Mouse (Mus musculus) midbrain, embryonic 16.5 days (tissue): ENCODE data around the gene Gm3336. TPM values are rescaled to one million over a fixed set of nuclear protein-coding genes. Genes with fewer than 3 reads are reported as not detected.

Source experiments
- ATAC-seq: fragments of 200-750 bp; cut with Nextera tagmentation; 2 replicates; pipeline ENCODE4 v1.8.0; 2017; ENCODE audit warnings: moderate TSS enrichment
- H3K27ac ChIP-seq: fragments of 300-500 bp; sonication (generic); 2 replicates; pipeline ENCODE4 v1.5.1; 2014; ENCODE audit warnings: mild to moderate bottlenecking, low read length, mixed read lengths
- H3K27me3 ChIP-seq: fragments of 300-500 bp; sonication (generic); 2 replicates; pipeline ENCODE4 v1.6.1; 2014; ENCODE audit warnings: low read depth, low read length, mixed read lengths; ENCODE audit not compliant: control insufficient read depth, insufficient read depth
- H3K36me3 ChIP-seq: fragments of 300-500 bp; sonication (generic); 2 replicates; pipeline ENCODE4 v1.6.1; 2014; ENCODE audit warnings: mild to moderate bottlenecking, low read length, moderate library complexity, mixed read lengths; ENCODE audit not compliant: control insufficient read depth, insufficient read depth
- H3K4me1 ChIP-seq: fragments of 300-500 bp; sonication (generic); 2 replicates; pipeline ENCODE4 v1.6.1; 2014; ENCODE audit warnings: mild to moderate bottlenecking, low read length, mixed read lengths; ENCODE audit not compliant: control insufficient read depth, insufficient read depth
- H3K4me2 ChIP-seq: fragments of 300-500 bp; sonication (generic); 2 replicates; pipeline ENCODE4 v1.6.1; 2014; ENCODE audit warnings: mild to moderate bottlenecking, low read length, mixed read lengths
- H3K4me3 ChIP-seq: fragments of 300-500 bp; sonication (generic); 2 replicates; pipeline ENCODE4 v1.5.1; 2014; ENCODE audit warnings: low read depth, mild to moderate bottlenecking, low read length, moderate library complexity, mixed read lengths
- H3K9ac ChIP-seq: fragments of 300-500 bp; sonication (generic); 2 replicates; pipeline ENCODE4 v1.6.1; 2014; ENCODE audit warnings: low read depth, low read length, mixed read lengths
- H3K9me3 ChIP-seq: fragments of 300-500 bp; sonication (generic); replicated peaks from 2 replicates; pipeline ENCODE4 v1.6.1; 2014; ENCODE audit warnings: mild to moderate bottlenecking, low read length, mixed read lengths; ENCODE audit not compliant: control insufficient read depth, poor library complexity, severe bottlenecking
- WGBS: fragments of 180-500 bp; shearing (Covaris S2); extraction: QIAGEN DNeasy Blood & Tissue Kit; methylation state at CpG from one replicate; pipeline ENCODE4 v1.1.7; 2014; 5-methylcytosine and 5-hydroxymethylcytosine counted together
- polyA plus RNA-seq: library from polyadenylated mRNA; unstranded; fragments of >200 nt; fragmentation: Nextera tagmentation; extraction: Ambion mirVana; gene quantifications from 2 replicates; pipeline ENCODE4 v1.2.1, GENCODE M21; 2015

Gene Gm3336
- polyA plus RNA-seq, 1 experiment from 2014 or later = not detected

- no peak overlapping the region for H3K4me2 ChIP-seq
- ATAC-seq = no peak
- no peak overlapping the region for H3K9ac ChIP-seq
- H3K4me1 ChIP-seq = peaks cover 10% of the 10 kb centered on the region
- WGBS = 75% methylated on average over 5 of the region's 5 CpGs
- H3K36me3 ChIP-seq = no peaks in the 10 kb centered on the region
- H3K27me3 ChIP-seq = no peaks in the 10 kb centered on the region
- H3K9me3 ChIP-seq = no peaks in the 10 kb centered on the region
- H3K27ac ChIP-seq = no peak overlapping the region
- H3K4me3 ChIP-seq = no peak overlapping the region
Measured at GRCm38 (mm10) chr8:70689892-70690390, 28.4 kb upstream of the Gm3336 start.

- no peaks in the 10 kb centered on the region for H3K36me3 ChIP-seq
- no peak overlapping the region for H3K27ac ChIP-seq
- H3K9me3 ChIP-seq = no peaks in the 10 kb centered on the region
- peak overlapping the region; percentile 65 for H3K4me2 ChIP-seq
- no peaks in the 10 kb centered on the region; the same call in 1 of the 2 replicates for H3K27me3 ChIP-seq
- ATAC-seq = no peak
- peak overlapping the region; percentile 60 for H3K9ac ChIP-seq
- H3K4me1 ChIP-seq = peaks cover 10% of the 10 kb centered on the region
- 54% methylated on average over 4 of the region's 4 CpGs for WGBS
- H3K4me3 ChIP-seq = peak overlapping the region; percentile 32
Measured at GRCm38 (mm10) chr8:70691230-70691629, 27.1 kb upstream of the Gm3336 start.

- Histone ChIP-seq H3K4me2 (peak overlapping the region; percentile 65), H3K9ac (peak overlapping the region; percentile 60), H3K27me3 (no peaks in the 10 kb centered on the region; the same call in 1 of the 2 replicates), H3K9me3 (no peaks in the 10 kb centered on the region), H3K27ac (0 out of 2 replicates have a peak overlapping the region, but pooled peaks have one; percentile 15), H3K36me3 (no peaks in the 10 kb centered on the region), H3K4me3 (peak overlapping the region; percentile 32), H3K4me1 (peaks cover 14% of the 10 kb centered on the region)
- ATAC-seq = peak; percentile 26
- WGBS = 0% methylated on average over 16 of the region's 20 CpGs
Measured at GRCm38 (mm10) chr8:70691727-70692231, 26.6 kb upstream of the Gm3336 start.

GRCm38 (mm10) chr8:70693636-70694035 is 24.7 kb upstream of the Gm3336 start:
- H3K27ac ChIP-seq = no peak overlapping the region
- ATAC-seq = no peak
- no peak overlapping the region for H3K4me2 ChIP-seq
- H3K4me1 ChIP-seq = peaks cover 28% of the 10 kb centered on the region
- no peaks in the 10 kb centered on the region for H3K36me3 ChIP-seq
- H3K9me3 ChIP-seq = no peaks in the 10 kb centered on the region
- no peaks in the 10 kb centered on the region; the same call in 1 of the 2 replicates for H3K27me3 ChIP-seq
- H3K4me3 ChIP-seq = no peak overlapping the region
- no peak overlapping the region for H3K9ac ChIP-seq
- 86% methylated on average over 5 of the region's 5 CpGs for WGBS

GRCm38 (mm10) chr8:70695318-70696018 is 22.9 kb upstream of the Gm3336 start:
- 37% methylated on average over 31 of the region's 32 CpGs for WGBS
- Histone ChIP-seq H3K27ac (no peak overlapping the region), H3K4me2 (no peak overlapping the region), H3K27me3 (no peaks in the 10 kb centered on the region; the same call in 1 of the 2 replicates), H3K4me3 (no peak overlapping the region), H3K9me3 (no peaks in the 10 kb centered on the region), H3K9ac (no peak overlapping the region), H3K4me1 (peaks cover 28% of the 10 kb centered on the region), H3K36me3 (no peaks in the 10 kb centered on the region)
- no peak for ATAC-seq

- Histone ChIP-seq H3K4me3 (peak overlapping the region; percentile 1; the same call in 1 of the 2 replicates), H3K27ac (peak overlapping the region; percentile 34; the same call in 1 of the 2 replicates), H3K4me1 (peaks cover 31% of the 10 kb centered on the region), H3K9ac (peak overlapping the region; percentile 47), H3K9me3 (no peaks in the 10 kb centered on the region), H3K36me3 (no peaks in the 10 kb centered on the region), H3K27me3 (no peaks in the 10 kb centered on the region; the same call in 1 of the 2 replicates), H3K4me2 (peak overlapping the region; percentile 58)
- 6% methylated on average over 31 of the region's 31 CpGs for WGBS
- no peak for ATAC-seq
Measured at GRCm38 (mm10) chr8:70696019-70696885, 22.1 kb upstream of the Gm3336 start.

- H3K27me3 ChIP-seq = no peaks in the 10 kb centered on the region; the same call in 1 of the 2 replicates
- H3K4me2 ChIP-seq = peak overlapping the region; percentile 58
- no peaks in the 10 kb centered on the region for H3K36me3 ChIP-seq
- no peak for ATAC-seq
- H3K4me1 ChIP-seq = peaks cover 31% of the 10 kb centered on the region
- H3K4me3 ChIP-seq = peak overlapping the region; percentile 1; the same call in 1 of the 2 replicates
- H3K9me3 ChIP-seq = no peaks in the 10 kb centered on the region
- H3K27ac ChIP-seq = peak overlapping the region; percentile 34; the same call in 1 of the 2 replicates
- peak overlapping the region; percentile 47 for H3K9ac ChIP-seq
- WGBS = 39% methylated on average over 4 of the region's 4 CpGs
Measured at GRCm38 (mm10) chr8:70696946-70697345, 21.4 kb upstream of the Gm3336 start.

- Histone ChIP-seq H3K36me3 (no peaks in the 10 kb centered on the region), H3K27ac (peak overlapping the region; percentile 99), H3K4me3 (peak overlapping the region; percentile 98), H3K4me2 (peak overlapping the region; percentile 85), H3K9ac (peak overlapping the region; percentile 72), H3K9me3 (no peaks in the 10 kb centered on the region), H3K4me1 (peaks cover 34% of the 10 kb centered on the region), H3K27me3 (no peaks in the 10 kb centered on the region; the same call in 1 of the 2 replicates)
- WGBS = 76% methylated on average over 12 of the region's 12 CpGs
- ATAC-seq = no peak
Measured at GRCm38 (mm10) chr8:70697366-70698250, 20.7 kb upstream of the Gm3336 start.
